9 mouse cellular contexts compared by ENCODE assay signal in genomic region chr10:43420660-43421413, GRCm38 (mm10). TPM values are rescaled to one million over a fixed set of nuclear protein-coding genes. Genes with fewer than 3 reads are reported as not detected.
DNase-seq lines count a peak whose midpoint lies in the region; ATAC-seq and TF ChIP-seq lines count a peak whose summit lies in the region.
"Had no signal": no experiment of that assay in that cellular context is flagged by ENCODE, and none has a peak within 500 bp of the region (broad histone marks: within the 10 kb centered on the region; RNA-seq: fewer than 3 reads in every experiment).

No protein-coding gene starts in this region.

- H3K4me1 ChIP-seq in lung, postnatal 0 days (ENCODE audit: insufficient read depth, low read depth, low read length), result no peaks in the 10 kb centered on the region
- peaks cover 6% of the 10 kb centered on the region; the same call in 1 of the 2 replicates for H3K4me1 ChIP-seq in heart, embryonic 11.5 days (ENCODE audit: control insufficient read depth, insufficient read depth, low read length)

- H3K27me3 ChIP-seq in lung, postnatal 0 days (replicated peaks; ENCODE audit: insufficient read depth, low read length), result no peaks in the 10 kb centered on the region
- H3K27me3 ChIP-seq in heart, embryonic 11.5 days (ENCODE audit: control insufficient read depth, insufficient read depth, low read length), result no peaks in the 10 kb centered on the region

- no peak overlapping the region for H3K4me3 ChIP-seq in lung, postnatal 0 days (ENCODE audit: low read depth, low read length)
- H3K4me3 ChIP-seq in heart, embryonic 11.5 days (ENCODE audit: low read depth, low read length), result no peak overlapping the region

- intact Hi-C loops in left cerebral cortex, postnatal 25 days (cut with DNase I), result no loop called here

- ATAC-seq in lung, postnatal 0 days, result no peak
- no peak for ATAC-seq in heart, embryonic 11.5 days (replicated peaks; ENCODE audit: insufficient number of reproducible peaks, low FRiP score, low TSS enrichment)

- H3K27ac ChIP-seq in lung, postnatal 0 days (ENCODE audit: low read length), result no peak overlapping the region
- no peak overlapping the region for H3K27ac ChIP-seq in heart, embryonic 11.5 days (ENCODE audit: low read depth, low read length)

- no peaks in the 10 kb centered on the region for H3K36me3 ChIP-seq in lung, postnatal 0 days (ENCODE audit: insufficient read depth, low read length)
- no peaks in the 10 kb centered on the region for H3K36me3 ChIP-seq in heart, embryonic 11.5 days (ENCODE audit: control insufficient read depth, insufficient read depth, low read length)

- WGBS in lung, postnatal 0 days, result 51% methylated on average over 22 of the region's 22 CpGs
- 70% methylated on average over 22 of the region's 22 CpGs for WGBS in heart, embryonic 11.5 days (ENCODE audit: insufficient replicate concordance)

- H3K4me2 ChIP-seq in lung, postnatal 0 days (replicated peaks; ENCODE audit: low read depth, low read length), result no peak overlapping the region
- no peak overlapping the region for H3K4me2 ChIP-seq in heart, embryonic 11.5 days

- H3K9ac ChIP-seq in lung, postnatal 0 days (replicated peaks; ENCODE audit: low read depth), result no peak overlapping the region
- no peak overlapping the region for H3K9ac ChIP-seq in heart, embryonic 11.5 days (ENCODE audit: low read depth, low read length)

- DNase-seq in lung, postnatal 0 days (ENCODE audit: low spot score), result no peak
- DNase-seq in lung, adult 18-20 months, result no peak
- peak; percentile 51 to 52 for DNase-seq in frontal cortex, postnatal 36 days (ENCODE audit: low spot score in 2 of 2)
- peak; percentile 36 to 62 for DNase-seq in left cerebral cortex, postnatal 25 days (ENCODE audit: low spot score in 2 of 2)
- DNase-seq in telencephalon, adult 2 months (ENCODE audit: low read depth, low spot score), result peak; percentile 39
- no peak for DNase-seq in adrenal gland, postnatal 36 days
- DNase-seq in adrenal gland, adult 8-10 months, result no peak
- DNase-seq: cerebellum, adult 9-11 months had no signal

- no peaks in the 10 kb centered on the region for H3K9me3 ChIP-seq in lung, postnatal 0 days (ENCODE audit: low read length)
- no peaks in the 10 kb centered on the region for H3K9me3 ChIP-seq in heart, embryonic 11.5 days (replicated peaks; ENCODE audit: control insufficient read depth, low read length)

- 0 out of 2 replicates have a peak, but pooled peaks have one; percentile 8 for TF ChIP-seq CTCF in lung, postnatal 0 days (IDR thresholded peaks at IDR 0.05)

- no peak for TF ChIP-seq EP300 in lung, postnatal 0 days (IDR thresholded peaks at IDR 0.05)

RNA-seq across cellular contexts. Expression of gene Bend3, which starts 57.8 kb away (rescaled TPM):
- polyA plus RNA-seq in lung, postnatal 0 days (2015; fragmentation: Nextera tagmentation; extraction: Ambion mirVana), result 0.81 and 0.89 TPM in 2 replicates
- total RNA-seq in left cerebral cortex, postnatal 25 days (2021), result 1 to 10 TPM; 4.3 to 5.9 TPM
- total RNA-seq in adrenal gland, postnatal 36 days (2021), result 1 to 10 TPM; 6.1 to 6.2 TPM
- total RNA-seq in adrenal gland, adult 8-10 months (2022), result 1 to 10 TPM; 6.1 to 6.9 (median 6.4) TPM
- 3.9 and 4.1 TPM in 2 replicates for polyA plus RNA-seq in heart, embryonic 11.5 days (2014; fragmentation: Nextera tagmentation; extraction: Ambion mirVana)

Comparison
In these comparisons a context has a peak if more than half of its experiments do, and no peak if none do; other contexts are left out.
1. DNase-seq: peak in frontal cortex, postnatal 36 days (2 of 2), left cerebral cortex, postnatal 25 days (2 of 2) and telencephalon, adult 2 months (single experiment); none in lung, postnatal 0 days (single experiment), lung, adult 18-20 months (0 of 2), adrenal gland, postnatal 36 days (0 of 2) and adrenal gland, adult 8-10 months (single experiment).